Mouse (Mus musculus) cortical plate, adult 2 months (tissue): ENCODE results near the gene Rph3al.

Experiments
- CTCF ChIP-seq: fragments of 200-500 bp; IDR thresholded peaks from 2 replicates; pipeline ENCODE4 v1.5.1; 2011; ENCODE audit warnings: mild to moderate bottlenecking, control low read depth, low read length; ENCODE audit not compliant: insufficient read depth; ENCODE audit errors: extremely low read depth
- POLR2A ChIP-seq: fragments of 200-500 bp; IDR thresholded peaks from 2 replicates; pipeline ENCODE4 v1.6.1; 2011; ENCODE audit warnings: mild to moderate bottlenecking, low read length, control low read depth; ENCODE audit not compliant: insufficient read depth; ENCODE audit errors: extremely low read depth

DNA sequence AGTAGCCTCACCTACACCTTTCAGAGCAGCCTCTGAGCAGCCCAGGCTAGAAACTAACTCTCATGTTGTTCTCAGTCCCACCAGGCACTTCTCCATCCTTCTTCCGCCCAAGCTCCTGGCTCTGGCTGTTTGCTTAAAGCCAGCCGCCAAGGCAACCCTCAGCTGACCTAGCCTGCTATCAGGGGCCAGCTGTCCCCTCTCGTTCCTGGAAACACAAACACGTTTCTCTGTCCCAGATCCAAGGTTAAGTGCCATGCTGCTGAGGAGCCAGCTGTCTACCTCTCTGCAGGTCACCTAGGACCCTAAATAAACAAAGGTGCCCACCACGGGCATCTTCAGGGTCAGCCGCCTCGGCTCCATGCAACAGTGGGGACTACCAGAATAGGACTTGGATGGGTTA is 12.4 kb downstream of the Rph3al start:
- TF ChIP-seq POLR2A (no peak), CTCF (no peak)
